Mouse (Mus musculus) lung, embryonic 15.5 days (tissue): Measurements from ENCODE around the gene 0610040J01Rik. TPM values are rescaled to one million over a fixed set of nuclear protein-coding genes. Genes with fewer than 3 reads are reported as not detected.

Source experiments
- ATAC-seq: fragments of 200-750 bp; cut with Nextera tagmentation; 2 replicates; pipeline ENCODE4 v1.8.0; 2017; ENCODE audit warnings: moderate number of reproducible peaks, borderline replicate concordance; ENCODE audit not compliant: low FRiP score, low TSS enrichment; ENCODE audit errors: extremely low read depth
- H3K27ac ChIP-seq: fragments of 300-500 bp; sonication (generic); 2 replicates; pipeline ENCODE4 v1.5.1; 2015; ENCODE audit warnings: moderate library complexity, mild to moderate bottlenecking, inconsistent platforms
- H3K27me3 ChIP-seq: fragments of 300-500 bp; sonication (generic); 2 replicates; pipeline ENCODE4 v1.6.1; 2015; ENCODE audit warnings: inconsistent platforms
- H3K36me3 ChIP-seq: fragments of 300-500 bp; sonication (generic); 2 replicates; pipeline ENCODE4 v1.6.1; 2015; ENCODE audit warnings: inconsistent platforms
- H3K4me1 ChIP-seq: fragments of 300-500 bp; sonication (generic); 2 replicates; pipeline ENCODE4 v1.6.1; 2015; ENCODE audit warnings: inconsistent platforms
- H3K4me2 ChIP-seq: fragments of 300-500 bp; sonication (generic); 2 replicates; pipeline ENCODE4 v1.6.1; 2015; ENCODE audit warnings: inconsistent platforms, mild to moderate bottlenecking, moderate library complexity
- H3K4me3 ChIP-seq: fragments of 300-500 bp; sonication (generic); 2 replicates; pipeline ENCODE4 v1.5.1; 2015; ENCODE audit warnings: mild to moderate bottlenecking, inconsistent platforms
- H3K9ac ChIP-seq: fragments of 300-500 bp; sonication (generic); 2 replicates; pipeline ENCODE4 v1.6.1; 2015; ENCODE audit warnings: inconsistent platforms
- H3K9me3 ChIP-seq: fragments of 300-500 bp; sonication (generic); 2 replicates; pipeline ENCODE4 v1.6.1; 2016; ENCODE audit warnings: inconsistent platforms
- WGBS: fragments of 180-500 bp; shearing (Covaris S2); methylation state at CpG from one replicate; pipeline ENCODE4 v1.1.7; 2015; 5-methylcytosine and 5-hydroxymethylcytosine counted together
- polyA plus RNA-seq: library from polyadenylated mRNA; unstranded; fragments of >200 nt; fragmentation: Nextera tagmentation; extraction: Ambion mirVana; gene quantifications from 2 replicates; pipeline ENCODE4 v1.2.1, GENCODE M21; 2015

0610040J01Rik gene
- polyA plus RNA-seq, 1 experiment from 2014 or later, result 28.9 TPM

DNA sequence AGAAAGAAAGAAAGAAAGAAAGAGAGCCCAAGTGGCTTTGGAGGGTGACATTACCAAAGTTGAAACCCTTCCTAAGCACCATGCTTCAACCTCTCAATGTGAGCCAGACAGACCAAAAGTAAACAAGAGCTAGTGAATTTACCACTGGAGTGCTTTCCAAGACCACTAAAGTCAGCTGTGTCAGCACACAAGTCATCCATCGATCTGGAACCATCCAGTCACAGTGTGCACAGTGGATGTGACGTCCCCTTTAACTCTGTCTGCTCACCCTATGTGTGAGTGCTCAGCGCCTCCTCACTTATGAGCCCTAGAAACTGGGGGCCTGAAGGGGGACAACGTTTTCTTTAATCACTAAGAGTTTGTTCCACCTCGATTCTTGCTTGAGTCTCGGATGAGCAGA is 7.4 kb downstream of the 0610040J01Rik start:
- WGBS, result 38% methylated on average over 6 of the region's 6 CpGs
- no peaks in the 10 kb centered on the region for H3K27me3 ChIP-seq
- H3K4me1 ChIP-seq, result peaks cover 32% of the 10 kb centered on the region
- no peak overlapping the region for H3K4me2 ChIP-seq
- no peaks in the 10 kb centered on the region for H3K9me3 ChIP-seq
- H3K9ac ChIP-seq, result no peak overlapping the region
- H3K27ac ChIP-seq, result no peak overlapping the region
- ATAC-seq, result peak; percentile 57; the same call in 1 of the 2 replicates
- H3K4me3 ChIP-seq, result no peak overlapping the region
- no peaks in the 10 kb centered on the region for H3K36me3 ChIP-seq

DNA sequence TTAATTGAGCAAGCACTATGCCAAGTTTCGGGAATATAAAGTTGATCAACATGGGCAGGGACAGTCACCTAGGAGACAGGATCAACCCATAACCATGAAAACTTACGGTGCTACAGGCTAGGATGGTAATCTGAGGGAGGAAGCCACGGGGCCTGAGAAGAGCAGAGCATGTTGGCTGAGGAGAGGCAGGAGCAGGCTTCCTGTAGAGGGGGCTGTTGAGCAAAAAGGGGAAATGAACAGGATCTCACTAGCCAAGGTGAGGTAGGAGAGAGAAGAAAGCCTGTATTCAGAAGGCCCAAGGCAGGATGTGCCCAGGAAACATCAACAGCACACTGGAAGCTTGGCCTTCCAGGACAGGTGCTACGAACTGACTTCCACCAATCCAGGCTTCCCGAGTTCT is 9.0 kb downstream of the 0610040J01Rik start:
- Histone ChIP-seq H3K9ac (no peak overlapping the region), H3K27ac (peak overlapping the region; percentile 50; the same call in 1 of the 2 replicates), H3K4me3 (no peak overlapping the region), H3K27me3 (no peaks in the 10 kb centered on the region), H3K9me3 (no peaks in the 10 kb centered on the region), H3K36me3 (no peaks in the 10 kb centered on the region), H3K4me1 (peaks cover 39% of the 10 kb centered on the region), H3K4me2 (no peak overlapping the region)
- 82% methylated on average over 5 of the region's 5 CpGs for WGBS
- no peak for ATAC-seq

- H3K9ac ChIP-seq, result no peak overlapping the region
- peak overlapping the region; percentile 50; the same call in 1 of the 2 replicates for H3K27ac ChIP-seq
- peaks cover 44% of the 10 kb centered on the region for H3K4me1 ChIP-seq
- no peak overlapping the region for H3K4me3 ChIP-seq
- no peaks in the 10 kb centered on the region for H3K27me3 ChIP-seq
- H3K36me3 ChIP-seq, result no peaks in the 10 kb centered on the region
- ATAC-seq, result no peak
- H3K4me2 ChIP-seq, result no peak overlapping the region
- H3K9me3 ChIP-seq, result no peaks in the 10 kb centered on the region
- WGBS, result 26% methylated on average over 8 of the region's 8 CpGs
These were observed 9.7 kb downstream of the 0610040J01Rik start for GRCm38 (mm10) chr5:63821860-63822259.

- H3K4me1 ChIP-seq, result peaks cover 59% of the 10 kb centered on the region
These were observed 11.5 kb downstream of the 0610040J01Rik start for GRCm38 (mm10) chr5:63823362-63824332.

DNA sequence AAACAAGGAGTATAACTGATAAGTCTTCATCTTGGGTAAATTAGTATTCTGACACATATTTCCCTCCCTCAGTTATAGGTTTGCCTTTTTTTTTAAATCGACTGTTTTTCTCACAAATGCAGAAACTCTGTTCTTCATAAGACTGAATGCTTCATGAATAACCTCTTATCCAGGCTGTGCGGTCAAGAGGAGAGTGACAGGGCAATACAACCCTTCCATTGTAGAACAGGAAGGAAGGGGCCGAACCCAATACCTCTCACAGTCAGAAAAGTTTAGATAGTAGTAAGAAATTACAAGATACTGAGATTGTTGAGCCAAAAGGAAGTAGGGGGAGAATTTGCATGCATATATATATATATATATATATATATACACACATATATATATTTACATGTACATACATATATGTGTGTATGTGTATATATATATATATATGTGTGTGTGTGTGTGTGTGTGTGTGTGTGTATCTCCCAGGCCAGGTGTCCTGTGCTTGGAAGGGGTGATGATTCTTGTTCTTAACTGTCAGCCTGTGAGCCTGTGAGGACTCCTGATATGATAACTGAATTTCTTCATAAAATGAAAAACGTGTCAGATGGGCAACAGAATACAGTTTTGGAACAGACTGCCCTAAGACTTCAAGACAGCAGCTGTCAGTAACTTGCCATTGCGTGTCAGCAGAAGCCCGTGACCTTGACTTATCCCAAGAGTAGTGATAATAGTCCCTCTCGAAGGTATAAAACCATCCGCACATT is 12.6 kb downstream of the 0610040J01Rik start:
- ATAC-seq, result no peak
- WGBS, result 74% methylated on average over 8 of the region's 8 CpGs
- Histone ChIP-seq H3K4me1 (peaks cover 56% of the 10 kb centered on the region), H3K27me3 (no peaks in the 10 kb centered on the region), H3K36me3 (no peaks in the 10 kb centered on the region), H3K9ac (no peak overlapping the region), H3K27ac (peak overlapping the region; percentile 81), H3K4me3 (no peak overlapping the region), H3K4me2 (peak overlapping the region; percentile 5; the same call in 1 of the 2 replicates), H3K9me3 (no peaks in the 10 kb centered on the region)

More at GRCm38 (mm10) chr5:63823362-63824332, 11.5 kb downstream of the 0610040J01Rik start:
- Histone ChIP-seq H3K9ac (no peak overlapping the region), H3K27me3 (no peaks in the 10 kb centered on the region), H3K9me3 (no peaks in the 10 kb centered on the region), H3K4me2 (peak overlapping the region; percentile 5; the same call in 1 of the 2 replicates), H3K27ac (peak overlapping the region; percentile 29), H3K36me3 (no peaks in the 10 kb centered on the region), H3K4me3 (no peak overlapping the region)
- WGBS, result 45% methylated on average over 10 of the region's 10 CpGs
- ATAC-seq, result peak; percentile 13; the same call in 1 of the 2 replicates

- Histone ChIP-seq H3K9me3 (no peaks in the 10 kb centered on the region), H3K27ac (peak overlapping the region; percentile 81), H3K4me3 (no peak overlapping the region), H3K9ac (no peak overlapping the region), H3K27me3 (no peaks in the 10 kb centered on the region), H3K36me3 (no peaks in the 10 kb centered on the region), H3K4me1 (peaks cover 57% of the 10 kb centered on the region), H3K4me2 (peak overlapping the region; percentile 9)
- ATAC-seq, result no peak
- WGBS, result 54% methylated on average over 5 of the region's 5 CpGs
These were observed 13.7 kb downstream of the 0610040J01Rik start for GRCm38 (mm10) chr5:63825881-63826280.

DNA sequence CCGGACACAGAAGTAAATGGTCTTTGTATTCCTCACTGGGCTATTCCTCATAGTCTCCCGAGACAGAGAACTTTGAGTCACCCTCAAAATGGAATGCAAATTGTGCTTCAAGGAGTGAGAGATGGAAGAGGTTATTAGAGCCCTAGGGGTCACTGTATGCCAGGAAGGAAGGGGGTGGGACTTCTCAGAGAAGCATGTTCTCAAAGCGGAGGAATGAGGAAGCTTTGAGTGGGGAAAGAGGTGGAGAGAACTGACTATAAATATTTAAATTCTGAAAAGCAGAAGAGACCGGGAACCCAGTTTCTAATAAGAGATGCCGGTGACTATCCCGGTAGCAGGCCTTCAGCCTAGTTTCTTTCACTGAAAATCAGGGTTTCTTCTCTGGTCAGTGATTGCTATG is 14.8 kb downstream of the 0610040J01Rik start:
- Histone ChIP-seq H3K9me3 (no peaks in the 10 kb centered on the region), H3K9ac (no peak overlapping the region), H3K36me3 (no peaks in the 10 kb centered on the region), H3K27me3 (no peaks in the 10 kb centered on the region), H3K4me2 (peak overlapping the region; percentile 41), H3K4me1 (peaks cover 54% of the 10 kb centered on the region), H3K27ac (peak overlapping the region; percentile 81), H3K4me3 (no peak overlapping the region)
- no peak for ATAC-seq
- WGBS, result 31% methylated on average over 6 of the region's 6 CpGs

DNA sequence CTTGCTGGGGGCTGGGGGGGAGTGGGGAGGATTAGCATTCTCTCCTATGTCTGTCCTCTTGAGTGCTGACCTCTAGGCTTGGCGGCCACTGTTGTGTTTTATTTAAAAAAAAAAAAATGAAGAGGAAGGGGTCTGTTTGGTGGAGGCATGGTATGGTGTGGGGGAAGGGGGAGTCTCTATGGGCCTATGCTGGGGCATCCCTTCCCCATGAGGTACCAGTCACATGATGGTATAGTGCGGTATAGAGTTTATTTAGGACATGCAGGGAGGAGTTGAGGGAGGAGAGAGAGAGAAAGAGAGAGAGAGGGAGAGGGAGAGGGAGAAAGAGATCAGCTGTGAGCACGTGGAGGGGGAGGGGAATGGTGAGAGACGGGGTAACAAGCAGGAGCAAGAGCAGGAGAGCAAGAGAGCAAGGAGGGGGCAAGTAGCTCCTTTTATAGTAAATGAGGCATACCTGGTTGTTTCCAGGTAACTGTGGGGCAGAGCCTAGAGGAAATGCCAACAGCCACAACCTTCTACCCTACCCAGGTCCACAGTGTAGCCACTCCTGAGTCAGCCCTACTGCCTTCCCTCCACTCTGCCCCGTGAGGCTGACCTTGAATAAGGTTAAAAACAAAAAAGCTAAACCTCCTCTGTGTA is 15.4 kb downstream of the 0610040J01Rik start:
- Histone ChIP-seq H3K4me1 (peaks cover 53% of the 10 kb centered on the region), H3K36me3 (no peaks in the 10 kb centered on the region), H3K9ac (no peak overlapping the region), H3K4me3 (no peak overlapping the region), H3K27ac (peak overlapping the region; percentile 81), H3K4me2 (peak overlapping the region; percentile 41), H3K27me3 (no peaks in the 10 kb centered on the region), H3K9me3 (no peaks in the 10 kb centered on the region)
- WGBS, result 25% methylated on average over 5 of the region's 5 CpGs
- ATAC-seq, result peak; percentile 44; the same call in 1 of the 2 replicates

DNA sequence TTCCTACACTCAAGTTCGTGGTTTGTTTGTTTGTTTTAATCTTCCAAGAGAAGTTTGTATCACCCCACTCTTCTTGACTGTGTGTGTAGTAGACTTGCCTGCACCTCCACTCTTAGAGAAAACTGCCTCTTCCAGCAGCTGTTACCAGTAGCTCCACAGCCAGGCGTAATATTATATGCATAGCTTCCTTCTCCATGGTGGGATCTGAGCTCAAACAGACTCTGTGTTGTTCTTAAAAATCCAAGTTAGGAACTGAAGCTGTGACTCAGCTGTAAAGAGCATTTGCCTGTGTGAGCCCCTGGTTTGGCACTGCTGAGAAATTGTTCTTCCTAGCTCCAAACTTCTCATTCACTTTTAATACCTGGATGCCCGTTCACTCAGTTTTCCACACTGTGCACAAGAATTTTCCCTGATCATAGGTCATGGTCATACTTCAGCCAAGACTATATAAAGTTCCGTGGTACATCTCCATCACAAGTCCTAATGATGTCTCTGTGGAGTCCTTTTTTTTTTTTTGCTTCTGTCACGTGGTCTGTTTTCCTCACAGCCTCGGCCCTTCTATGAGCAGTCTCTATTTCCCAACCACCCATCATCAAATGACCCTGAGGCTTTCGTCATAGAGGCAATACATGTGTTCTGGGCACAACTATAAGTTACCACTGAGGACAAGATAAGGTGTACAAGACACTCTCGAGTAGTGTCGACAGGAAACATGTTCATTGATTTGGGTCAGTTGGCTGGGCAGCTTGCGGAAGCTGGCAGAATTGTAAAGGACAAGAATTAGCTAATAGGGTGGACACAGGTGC is 16.4 kb downstream of the 0610040J01Rik start:
- Histone ChIP-seq H3K27ac (peak overlapping the region; percentile 3; the same call in 1 of the 2 replicates), H3K9ac (no peak overlapping the region), H3K4me1 (peaks cover 45% of the 10 kb centered on the region), H3K9me3 (no peaks in the 10 kb centered on the region), H3K4me3 (no peak overlapping the region), H3K4me2 (no peak overlapping the region), H3K27me3 (no peaks in the 10 kb centered on the region), H3K36me3 (no peaks in the 10 kb centered on the region)
- WGBS, result 72% methylated on average over 10 of the region's 10 CpGs
- no peak for ATAC-seq

DNA sequence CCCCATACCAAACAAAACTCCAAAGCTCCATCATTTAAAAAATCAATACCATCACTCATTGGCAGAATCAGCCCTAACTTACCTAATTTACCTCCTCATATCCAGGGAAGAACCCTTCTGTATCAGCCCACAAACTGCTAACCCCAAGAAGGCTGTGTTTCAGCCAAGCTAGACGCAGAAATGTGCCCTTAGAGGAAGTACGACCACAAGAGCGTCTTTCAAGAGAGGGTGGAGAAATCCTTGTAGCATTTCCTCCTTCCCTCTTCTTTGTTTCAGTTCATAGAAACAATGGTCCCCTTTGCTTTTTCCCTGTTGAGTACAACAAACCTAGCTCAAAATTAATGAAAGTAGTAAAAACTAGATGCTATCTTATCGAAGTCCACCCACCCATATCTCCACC is 18.9 kb downstream of the 0610040J01Rik start:
- WGBS, result 50% methylated on average over 4 of the region's 4 CpGs

GRCm38 (mm10) chr5:63833955-63834354 is 21.8 kb downstream of the 0610040J01Rik start:
- Histone ChIP-seq H3K9me3 (no peaks in the 10 kb centered on the region), H3K27me3 (no peaks in the 10 kb centered on the region), H3K27ac (no peak overlapping the region), H3K36me3 (no peaks in the 10 kb centered on the region), H3K4me1 (peaks cover 6% of the 10 kb centered on the region; the same call in 1 of the 2 replicates), H3K4me3 (no peak overlapping the region), H3K9ac (no peak overlapping the region), H3K4me2 (no peak overlapping the region)
- WGBS, result 67% methylated on average over 5 of the region's 5 CpGs
- no peak for ATAC-seq

More for the DNA sequence above, 18.9 kb downstream of the 0610040J01Rik start:
- ATAC-seq, result no peak
- peaks cover 30% of the 10 kb centered on the region for H3K4me1 ChIP-seq
- no peak overlapping the region for H3K9ac ChIP-seq
- peak overlapping the region; percentile 41; the same call in 1 of the 2 replicates for H3K27ac ChIP-seq
- no peaks in the 10 kb centered on the region for H3K27me3 ChIP-seq
- no peak overlapping the region for H3K4me2 ChIP-seq
- H3K9me3 ChIP-seq, result no peaks in the 10 kb centered on the region
- H3K36me3 ChIP-seq, result no peaks in the 10 kb centered on the region
- H3K4me3 ChIP-seq, result no peak overlapping the region
